Mouse (Mus musculus): ENCODE measurements around the gene Cd200r3. TPM values are rescaled to one million over a fixed set of nuclear protein-coding genes. Genes with fewer than 3 reads are reported as not detected.

Gene Cd200r3
- total and polyA plus RNA-seq, 2 experiments from 2014 or later: 0.16 TPM; not detected in 1

- 89% methylated on average over 2 of the region's 2 CpGs for WGBS
- no peak for TF ChIP-seq CTCF (IDR thresholded peaks at IDR 0.05; ENCODE audit: low read depth)
- no peaks in the 10 kb centered on the region for H3K9me3 ChIP-seq (ENCODE audit: low read length)
- no peak overlapping the region for H3K9ac ChIP-seq
- no peak overlapping the region for H3K27ac ChIP-seq (ENCODE audit: low read depth, low read length)
- no peaks in the 10 kb centered on the region for H3K27me3 ChIP-seq (ENCODE audit: insufficient read depth, low read length)
- no peaks in the 10 kb centered on the region for H3K4me1 ChIP-seq (ENCODE audit: insufficient read depth)
- no peak for ATAC-seq
- no peak for DNase-seq
- H3K36me3 ChIP-seq (ENCODE audit: insufficient read depth): no peaks in the 10 kb centered on the region
- no peak overlapping the region for H3K4me2 ChIP-seq (ENCODE audit: low read depth)
- no peak overlapping the region for H3K4me3 ChIP-seq (ENCODE audit: low read depth, low read length)
Measured at GRCm38 (mm10) chr16:45020669-45021309, 77.3 kb downstream of the Cd200r3 start.

GRCm38 (mm10) chr16:45021443-45021842, 78.0 kb downstream of the Cd200r3 start:
- H3K9me3 ChIP-seq (ENCODE audit: low read length): no peaks in the 10 kb centered on the region
- no peaks in the 10 kb centered on the region for H3K4me1 ChIP-seq (ENCODE audit: insufficient read depth)
- DNase-seq (no peak), ATAC-seq (no peak)
- no peak overlapping the region for H3K4me2 ChIP-seq (ENCODE audit: low read depth)
- no peaks in the 10 kb centered on the region for H3K27me3 ChIP-seq (ENCODE audit: insufficient read depth, low read length)
- H3K36me3 ChIP-seq (ENCODE audit: insufficient read depth): no peaks in the 10 kb centered on the region
- no peak overlapping the region for H3K27ac ChIP-seq (ENCODE audit: low read depth, low read length)
- H3K4me3 ChIP-seq (ENCODE audit: low read depth, low read length): no peak overlapping the region
- H3K9ac ChIP-seq: no peak overlapping the region
- TF ChIP-seq CTCF (IDR thresholded peaks at IDR 0.05; ENCODE audit: low read depth): no peak

GRCm38 (mm10) chr16:45023904-45024303, 80.4 kb downstream of the Cd200r3 start:
- no peaks in the 10 kb centered on the region for H3K4me1 ChIP-seq (ENCODE audit: insufficient read depth)
- no peaks in the 10 kb centered on the region for H3K27me3 ChIP-seq (ENCODE audit: insufficient read depth, low read length)
- TF ChIP-seq CTCF (IDR thresholded peaks at IDR 0.05; ENCODE audit: low read depth): no peak
- H3K4me3 ChIP-seq (ENCODE audit: low read depth, low read length): no peak overlapping the region
- H3K4me2 ChIP-seq (ENCODE audit: low read depth): no peak overlapping the region
- H3K9me3 ChIP-seq (ENCODE audit: low read length): no peaks in the 10 kb centered on the region
- ATAC-seq (no peak), DNase-seq (no peak)
- no peaks in the 10 kb centered on the region for H3K36me3 ChIP-seq (ENCODE audit: insufficient read depth)
- 58% methylated on average over 4 of the region's 4 CpGs for WGBS
- no peak overlapping the region for H3K9ac ChIP-seq
- no peak overlapping the region for H3K27ac ChIP-seq (ENCODE audit: low read depth, low read length)

DNA sequence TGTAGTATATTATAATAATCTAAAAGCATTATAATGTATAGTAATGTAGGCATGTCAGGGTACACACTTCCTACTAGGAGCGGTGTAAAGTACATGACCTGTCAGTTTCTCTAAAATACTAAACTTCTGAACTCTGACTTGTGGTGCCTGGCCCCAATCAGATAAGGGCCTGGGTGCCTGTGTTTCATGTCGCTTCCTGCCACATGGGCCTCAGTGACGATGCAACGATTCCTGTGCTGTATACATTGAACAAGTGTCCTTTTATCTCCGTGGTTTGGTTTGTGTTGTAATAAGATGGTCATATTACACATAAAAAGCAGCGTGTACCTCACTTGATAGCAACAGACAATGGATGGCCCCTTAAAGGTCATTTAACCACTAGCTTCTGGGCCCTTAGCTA, 81.8 kb downstream of the Cd200r3 start:
- no peaks in the 10 kb centered on the region for H3K36me3 ChIP-seq (ENCODE audit: insufficient read depth)
- no peak overlapping the region for H3K4me3 ChIP-seq (ENCODE audit: low read depth, low read length)
- no peak for TF ChIP-seq CTCF (IDR thresholded peaks at IDR 0.05; ENCODE audit: low read depth)
- DNase-seq (no peak), ATAC-seq (no peak)
- no peaks in the 10 kb centered on the region for H3K4me1 ChIP-seq (ENCODE audit: insufficient read depth)
- H3K27ac ChIP-seq (ENCODE audit: low read depth, low read length): no peak overlapping the region
- 88% methylated on average over 6 of the region's 6 CpGs for WGBS
- no peaks in the 10 kb centered on the region for H3K9me3 ChIP-seq (ENCODE audit: low read length)
- H3K4me2 ChIP-seq (ENCODE audit: low read depth): no peak overlapping the region
- no peak overlapping the region for H3K9ac ChIP-seq
- H3K27me3 ChIP-seq (ENCODE audit: insufficient read depth, low read length): no peaks in the 10 kb centered on the region

DNA sequence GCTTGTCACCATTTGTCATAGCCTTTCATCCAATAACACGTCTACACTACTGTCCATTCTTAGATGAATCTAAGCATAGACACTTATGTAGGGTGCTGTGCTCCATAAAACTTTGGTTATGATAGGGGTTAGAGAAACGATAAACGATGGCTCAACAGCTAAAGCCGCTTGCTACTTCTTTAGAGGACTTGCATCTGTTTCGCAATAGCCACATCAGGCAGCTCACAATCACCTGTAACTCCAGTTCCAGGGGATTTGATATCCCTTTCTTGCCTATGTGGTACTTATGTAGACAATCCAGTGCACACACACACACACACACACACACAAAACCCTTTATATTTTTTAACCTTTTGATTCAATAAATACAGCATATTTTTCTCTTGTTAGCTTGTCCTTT, 85.6 kb downstream of the Cd200r3 start:
- Histone ChIP-seq H3K27ac (ENCODE audit: low read depth, low read length) (no peak overlapping the region), H3K9ac (no peak overlapping the region), H3K4me3 (ENCODE audit: low read depth, low read length) (no peak overlapping the region), H3K27me3 (ENCODE audit: insufficient read depth, low read length) (no peaks in the 10 kb centered on the region), H3K4me1 (ENCODE audit: insufficient read depth) (no peaks in the 10 kb centered on the region), H3K9me3 (ENCODE audit: low read length) (no peaks in the 10 kb centered on the region), H3K36me3 (ENCODE audit: insufficient read depth) (no peaks in the 10 kb centered on the region), H3K4me2 (ENCODE audit: low read depth) (no peak overlapping the region)
- TF ChIP-seq CTCF (IDR thresholded peaks at IDR 0.05; ENCODE audit: low read depth): no peak
- WGBS: 97% methylated on average over 5 of the region's 5 CpGs
- ATAC-seq (no peak), DNase-seq (no peak)

- no peaks in the 10 kb centered on the region for H3K9me3 ChIP-seq (ENCODE audit: low read length)
- no peak overlapping the region for H3K27ac ChIP-seq (ENCODE audit: low read depth, low read length)
- ATAC-seq (no peak), DNase-seq (no peak)
- 98% methylated on average over 1 of the region's 1 CpGs for WGBS
- H3K4me1 ChIP-seq (ENCODE audit: insufficient read depth): no peaks in the 10 kb centered on the region
- no peaks in the 10 kb centered on the region for H3K27me3 ChIP-seq (ENCODE audit: insufficient read depth, low read length)
- no peak overlapping the region for H3K4me2 ChIP-seq (ENCODE audit: low read depth)
- TF ChIP-seq CTCF (IDR thresholded peaks at IDR 0.05; ENCODE audit: low read depth): no peak
- H3K9ac ChIP-seq: no peak overlapping the region
- no peak overlapping the region for H3K4me3 ChIP-seq (ENCODE audit: low read depth, low read length)
- H3K36me3 ChIP-seq (ENCODE audit: insufficient read depth): no peaks in the 10 kb centered on the region
Measured at GRCm38 (mm10) chr16:45029493-45029892, 86.0 kb downstream of the Cd200r3 start.

DNA sequence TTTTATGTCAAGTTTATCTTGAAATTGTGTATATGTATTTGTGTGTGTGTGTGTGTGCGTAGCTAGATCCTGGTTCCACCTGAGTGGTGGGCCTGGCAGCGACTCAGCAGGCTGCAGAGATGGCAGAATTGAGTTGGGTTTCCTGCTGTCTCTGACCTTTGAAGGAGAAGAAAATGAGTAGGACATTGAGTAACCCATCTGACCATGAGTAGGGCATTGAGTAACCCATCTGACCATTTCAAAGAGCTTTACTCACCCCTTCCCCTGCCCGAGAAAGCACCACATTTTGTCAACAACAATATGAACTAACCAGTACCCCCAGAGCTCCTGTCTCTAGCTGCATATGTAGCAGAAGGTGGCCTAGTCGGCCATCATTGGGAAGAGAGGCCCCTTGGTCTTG, 86.6 kb downstream of the Cd200r3 start:
- ATAC-seq (no peak), DNase-seq (no peak)
- H3K9me3 ChIP-seq (ENCODE audit: low read length): no peaks in the 10 kb centered on the region
- WGBS: 92% methylated on average over 4 of the region's 4 CpGs
- H3K4me1 ChIP-seq (ENCODE audit: insufficient read depth): no peaks in the 10 kb centered on the region
- no peak overlapping the region for H3K9ac ChIP-seq
- H3K4me2 ChIP-seq (ENCODE audit: low read depth): no peak overlapping the region
- TF ChIP-seq CTCF (IDR thresholded peaks at IDR 0.05; ENCODE audit: low read depth): no peak
- no peak overlapping the region for H3K4me3 ChIP-seq (ENCODE audit: low read depth, low read length)
- H3K36me3 ChIP-seq (ENCODE audit: insufficient read depth): no peaks in the 10 kb centered on the region
- H3K27me3 ChIP-seq (ENCODE audit: insufficient read depth, low read length): no peaks in the 10 kb centered on the region
- H3K27ac ChIP-seq (ENCODE audit: low read depth, low read length): no peak overlapping the region

Measured in forebrain, postnatal 0 days (tissue).